Mouse (Mus musculus) cerebellum, postnatal 14 days (tissue): ENCODE measurements around the gene Wsb2.
A peak's percentile ranks its signal among the peaks of the same experiment; 100 is the strongest.
"Not testable (repeated sequence)": the region's sequence is repeated elsewhere in the genome, so short reads cannot be mapped to it uniquely, and the experiment has no call there.

Experiments used
- DNase-seq, 2 experiments: peaks; one replicate each; pipeline ENCODE4 v3.0.0; 2021; ENCODE audit warnings: mixed read lengths in 2 of 2

Wsb2 gene

DNA sequence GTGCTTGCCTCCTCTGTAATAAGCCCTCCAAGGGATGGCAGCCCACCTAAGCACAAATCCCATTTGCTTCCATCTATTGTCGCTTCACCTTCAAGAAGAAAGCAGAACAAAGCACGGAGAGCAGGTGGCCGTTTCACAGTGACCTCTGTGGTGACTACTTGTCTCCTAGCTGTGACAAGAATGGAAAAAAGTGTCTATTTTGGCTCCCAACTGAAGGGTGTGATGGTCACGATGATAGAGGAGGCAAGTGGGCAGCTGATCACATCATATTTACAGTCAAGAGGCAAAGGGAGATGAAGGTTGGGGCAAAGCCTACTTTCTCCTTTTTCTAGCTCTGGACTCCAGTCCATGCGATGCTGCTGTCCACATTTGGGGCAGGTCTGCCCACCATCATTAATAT is 38.7 kb downstream of the Wsb2 start:
- DNase-seq = no peak

DNA sequence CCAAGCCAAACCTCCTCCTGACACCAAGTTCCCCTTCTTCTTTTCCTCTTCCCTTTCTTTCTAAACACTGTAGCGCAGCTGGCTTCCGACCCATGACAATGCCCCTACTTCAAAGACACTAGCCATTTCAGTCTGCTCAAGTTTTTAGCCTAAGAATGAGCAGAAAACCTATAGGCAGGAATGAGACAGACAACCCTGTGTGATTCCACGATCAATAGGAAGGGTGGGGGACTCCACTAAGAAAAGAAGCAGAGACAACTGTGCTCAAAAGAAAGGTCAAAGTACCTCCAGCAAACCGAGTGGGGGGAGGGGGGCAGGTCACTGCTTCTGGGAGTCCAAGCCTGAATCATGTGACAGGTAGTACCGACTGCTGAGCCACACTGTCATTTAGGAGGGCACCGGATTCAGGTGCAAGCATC is 39.5 kb downstream of the Wsb2 start:
- no peak for DNase-seq

DNA sequence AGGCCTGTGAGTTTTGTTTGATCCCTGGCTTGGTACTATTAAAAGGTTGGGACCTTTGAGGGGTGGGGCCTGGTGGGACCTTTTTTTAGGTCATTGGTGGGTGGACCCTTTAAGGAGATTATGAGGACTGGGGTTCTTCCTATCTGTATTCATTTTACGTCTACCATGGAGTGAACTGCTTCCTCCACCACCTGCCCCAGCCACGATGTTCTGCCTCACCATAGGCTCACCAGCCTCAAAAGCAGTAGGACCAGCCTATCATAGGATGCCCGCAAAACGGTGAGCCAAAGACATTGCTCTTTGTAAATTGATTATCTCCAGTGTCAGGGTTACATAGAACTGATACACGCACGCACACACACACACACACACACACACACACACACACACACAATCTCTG is 40.3 kb downstream of the Wsb2 start:
- no peak for DNase-seq

DNA sequence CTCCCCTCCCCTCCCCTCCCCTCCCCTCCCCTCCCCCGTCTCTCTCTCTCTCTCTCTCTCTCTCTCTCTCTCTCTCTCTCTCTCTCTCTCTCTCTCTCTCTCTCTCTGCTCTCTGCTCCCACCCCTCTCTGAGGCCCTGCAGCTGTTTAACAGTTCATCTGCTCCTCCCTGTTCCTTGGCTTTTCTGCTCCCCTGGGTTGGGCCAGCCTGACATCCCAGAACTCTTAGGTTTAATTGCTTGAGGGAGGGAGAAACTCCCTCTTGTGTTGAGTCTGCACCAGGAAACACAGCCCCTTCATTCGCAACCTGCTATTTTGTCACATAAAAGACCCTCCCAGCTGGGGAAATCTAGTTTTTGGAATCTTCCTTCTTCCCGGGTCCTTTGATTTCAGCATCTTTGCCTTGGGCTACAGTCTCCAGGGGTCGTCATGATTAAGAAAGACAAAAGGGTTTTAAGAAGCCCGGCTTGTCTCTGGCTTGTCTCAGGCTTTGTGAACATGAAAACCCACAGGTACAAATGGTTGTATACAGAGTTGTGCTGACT is 41.0 kb downstream of the Wsb2 start:
- no peak for DNase-seq

DNA sequence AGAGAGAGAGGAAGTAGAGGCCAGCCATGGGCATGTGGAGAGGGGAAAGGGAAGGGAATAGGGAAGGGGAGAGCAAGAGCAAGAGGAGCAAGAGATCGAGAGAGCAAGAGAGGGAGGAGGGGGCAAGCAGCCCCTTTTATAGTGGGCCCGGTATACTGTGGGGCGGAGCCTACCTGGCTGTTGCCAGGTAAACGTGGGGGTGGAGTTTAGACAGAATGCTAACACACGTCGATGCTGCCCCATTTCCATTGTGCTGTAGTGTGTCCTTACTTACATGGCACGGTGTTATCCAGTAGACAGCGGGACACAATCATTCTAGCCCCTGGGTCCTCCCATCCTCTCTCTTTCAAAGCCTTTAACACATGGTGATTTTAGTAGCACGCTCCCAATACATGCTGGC is 42.2 kb downstream of the Wsb2 start:
- DNase-seq = no peak

DNA sequence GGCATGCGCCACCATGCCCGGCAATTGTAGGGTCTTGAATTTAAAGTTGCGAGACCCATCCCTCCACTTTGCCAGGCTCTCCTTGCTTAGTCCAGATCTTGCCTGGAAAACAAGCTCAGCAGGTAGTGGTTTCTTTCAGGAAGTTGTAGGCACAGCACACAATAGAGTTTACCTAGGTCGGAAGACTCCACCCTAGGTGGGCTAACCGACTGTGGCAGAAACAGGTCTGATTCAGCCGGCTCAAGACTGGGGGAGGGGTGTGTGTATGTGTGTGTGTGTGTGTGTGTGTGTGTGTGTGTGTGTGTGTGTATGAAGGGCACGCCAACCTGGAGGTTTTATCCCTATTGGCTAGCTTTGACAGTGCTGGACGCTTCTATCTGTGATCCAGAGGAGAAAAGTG is 46.5 kb downstream of the Wsb2 start:
- no peak for DNase-seq

DNA sequence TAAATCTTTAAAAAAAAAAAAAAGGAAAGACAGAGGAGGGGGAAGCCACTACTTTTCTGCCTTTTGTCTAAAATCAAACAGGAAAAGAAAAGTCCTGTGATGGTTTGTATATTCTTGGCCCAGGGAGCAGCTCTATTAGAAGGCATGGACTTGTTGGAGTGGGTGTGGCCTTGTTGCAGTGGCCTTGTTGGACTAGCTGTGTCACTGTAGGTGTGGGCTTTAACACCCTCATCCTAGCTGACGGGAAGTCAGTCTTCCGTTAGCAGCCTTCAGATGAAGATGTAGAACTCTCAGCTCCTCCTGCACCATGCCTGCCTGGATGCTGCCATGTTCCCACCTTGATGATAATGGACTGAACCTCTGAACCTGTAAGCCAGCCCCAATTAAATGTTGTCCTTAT is 47.6 kb downstream of the Wsb2 start:
- DNase-seq = not testable (repeated sequence)

DNA sequence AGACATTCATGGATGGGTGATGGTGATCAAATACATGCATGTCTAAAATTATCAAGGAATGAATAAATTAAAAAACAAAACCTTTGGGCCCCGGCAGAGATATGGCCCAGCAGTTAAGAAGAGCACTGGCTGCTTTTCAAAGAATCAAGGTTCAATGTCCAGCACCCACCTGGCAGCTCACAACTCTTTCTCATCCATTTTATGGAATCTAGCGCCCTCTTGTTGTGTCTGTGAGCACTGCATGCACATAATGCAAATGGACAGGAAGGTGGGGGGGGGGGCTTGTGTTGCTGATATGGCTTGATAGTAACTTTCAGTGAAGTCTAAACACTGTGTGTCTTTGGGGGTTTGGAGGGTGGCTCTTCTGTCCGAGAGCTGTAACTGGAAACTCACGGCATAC is 51.1 kb downstream of the Wsb2 start:
- peak; percentile 33 to 75 for DNase-seq

DNA sequence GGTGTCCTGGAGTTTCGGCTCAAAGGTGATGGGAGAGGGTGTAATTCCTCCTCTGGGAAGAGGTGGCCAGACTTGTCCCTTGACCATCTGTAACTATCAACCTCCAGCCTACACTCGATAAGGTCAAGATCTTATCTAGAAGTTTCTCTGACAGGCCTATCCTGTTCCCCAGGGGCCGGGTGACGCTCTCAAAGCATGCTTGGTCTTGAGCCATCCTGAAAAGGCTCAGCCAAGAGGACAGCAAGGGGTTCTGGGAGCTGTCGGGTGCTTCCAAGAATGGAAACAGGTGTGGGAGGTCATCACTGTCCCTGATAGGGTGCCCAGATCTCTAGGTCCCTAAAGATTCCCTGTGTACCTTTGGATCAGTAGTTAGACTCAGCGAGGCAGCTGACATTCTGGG is 52.3 kb downstream of the Wsb2 start:
- DNase-seq = no peak

DNA sequence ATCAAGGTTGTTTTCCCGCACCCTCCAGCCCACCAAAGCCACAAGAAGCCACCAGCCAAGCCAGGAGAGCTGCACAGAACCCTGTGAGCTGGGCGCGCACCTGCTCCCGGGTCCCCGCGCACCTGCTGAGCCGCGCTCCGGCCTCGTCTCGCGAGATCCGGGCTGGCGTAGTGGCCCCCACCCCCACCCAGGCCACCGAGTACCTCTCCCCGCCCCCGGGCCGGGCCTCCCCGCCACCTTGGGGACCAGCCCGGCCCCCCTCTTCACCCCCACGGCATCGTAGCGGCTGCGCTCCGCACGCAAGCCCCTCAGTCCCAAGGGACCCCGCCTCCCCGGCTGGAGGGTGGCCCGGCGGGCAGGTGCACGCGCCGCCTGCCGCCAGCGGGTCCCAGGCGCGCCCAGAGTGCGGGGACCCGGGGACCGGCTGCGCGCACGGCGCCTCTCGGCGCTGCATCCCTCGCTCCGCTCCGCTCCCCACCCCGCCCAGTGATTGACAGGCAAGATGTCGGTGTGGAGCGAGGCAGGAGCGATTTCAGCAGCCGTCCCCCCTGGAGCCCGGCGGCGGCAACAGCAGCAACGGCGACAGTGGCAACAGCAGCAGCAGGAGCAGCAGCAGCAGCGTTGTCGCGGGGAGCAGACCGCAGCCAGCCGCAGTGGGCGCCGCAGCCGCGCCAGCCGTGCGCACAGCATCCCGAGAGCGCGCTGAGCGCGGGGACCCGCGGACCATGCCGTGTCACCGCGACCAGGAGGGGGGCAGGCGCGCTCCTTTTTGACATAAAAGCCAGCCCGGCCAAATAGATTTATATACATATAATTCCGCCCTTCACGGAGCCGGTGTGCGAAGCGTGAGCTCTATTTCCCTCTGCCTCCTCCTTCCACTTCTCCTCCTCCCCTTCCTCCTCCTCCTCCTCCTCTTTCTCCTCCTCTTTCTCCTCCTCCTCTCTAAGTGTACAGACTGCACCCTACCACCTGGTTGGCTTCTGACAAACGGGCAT is 56.7 kb downstream of the Wsb2 start, which contains the start of gene Ksr2:
Gene Ksr2 (plus strand): TSS at position 494 of the 995 bp plus-strand sequence.
- peak; percentile 89 to 91 for DNase-seq

DNA sequence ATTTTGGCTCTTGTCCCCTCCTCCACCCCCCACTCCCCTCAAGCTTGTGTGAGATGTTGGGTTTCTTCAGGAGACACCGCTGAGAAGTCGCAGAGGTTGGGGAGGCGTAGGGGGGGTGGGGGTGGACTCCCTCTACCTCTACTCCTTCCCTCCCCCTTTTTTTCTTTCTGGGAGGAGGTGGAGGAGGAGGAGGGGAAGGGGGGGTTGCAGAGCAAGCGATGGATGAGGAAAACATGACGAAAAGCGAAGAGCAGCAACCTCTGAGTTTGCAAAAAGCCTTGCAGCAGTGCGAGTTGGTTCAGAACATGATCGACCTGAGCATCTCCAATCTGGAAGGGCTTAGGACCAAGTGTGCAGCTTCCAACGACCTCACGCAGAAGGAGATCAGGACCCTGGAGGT is 57.5 kb downstream of the Wsb2 start:
- DNase-seq = peak; percentile 51 to 53

DNA sequence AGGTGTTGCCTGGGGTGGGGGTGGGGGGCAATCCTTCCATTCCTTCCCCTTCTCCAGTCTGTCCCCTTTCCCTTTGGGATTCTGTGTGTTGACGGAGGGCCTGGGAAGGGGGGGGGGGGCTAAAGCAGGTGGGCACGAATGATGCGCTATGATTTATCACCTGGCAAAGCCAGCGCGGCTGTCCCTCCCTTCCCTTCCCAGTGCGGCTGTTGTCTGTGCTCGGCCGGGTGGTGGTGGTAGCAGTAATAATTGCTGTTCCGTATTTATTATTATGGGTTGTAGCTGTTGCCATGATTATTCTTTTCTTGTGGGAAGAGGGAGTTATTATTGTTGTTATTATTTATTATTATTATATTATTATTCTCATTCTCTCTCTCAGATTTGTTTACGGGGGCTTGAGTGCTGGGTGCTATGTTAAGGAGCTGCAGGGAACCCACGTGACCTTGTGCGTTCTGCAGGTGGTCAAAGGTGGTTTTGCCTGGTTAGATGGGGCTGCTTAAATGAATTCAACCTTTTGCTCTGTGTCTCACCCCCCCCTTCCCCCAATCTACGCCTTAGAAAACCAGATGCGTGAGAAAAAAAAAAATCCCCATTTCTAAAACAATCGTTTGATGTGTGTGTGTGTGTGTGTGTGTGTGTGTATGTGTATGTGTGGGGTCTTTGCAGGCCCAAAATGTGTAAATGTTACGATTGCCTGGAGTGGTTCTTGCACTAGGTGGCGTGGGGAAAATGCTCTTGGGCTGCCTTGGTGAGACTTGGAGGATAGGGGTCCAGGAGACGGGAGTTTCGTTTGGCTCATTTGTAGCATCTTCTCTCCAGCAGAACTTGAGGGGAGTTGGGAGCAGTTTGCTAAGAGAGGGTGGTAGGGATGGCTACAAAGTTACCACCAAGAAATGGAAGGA is 58.2 kb downstream of the Wsb2 start:
- DNase-seq = peak; percentile 54 to 55

DNA sequence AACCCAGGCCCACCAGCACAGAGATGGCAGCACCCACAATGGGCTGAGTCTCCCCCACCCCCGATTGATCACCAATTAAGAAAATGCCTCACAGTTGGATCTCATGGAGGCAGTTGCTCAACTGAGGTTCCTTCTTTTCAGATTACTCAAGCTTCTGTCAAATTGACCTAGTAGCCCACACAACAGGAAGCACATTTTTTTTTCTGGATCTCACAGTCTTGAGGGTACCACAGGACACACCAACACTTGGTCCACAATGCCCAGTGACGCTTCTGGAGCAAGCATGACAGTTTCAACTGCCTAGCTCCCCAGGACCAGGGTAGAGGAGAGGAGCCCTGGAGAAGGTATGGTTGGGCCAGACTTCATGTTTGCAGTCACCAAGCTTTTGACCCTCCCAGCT is 60.3 kb downstream of the Wsb2 start:
- no peak for DNase-seq
